Mouse (Mus musculus): Measurements from ENCODE around the gene Sh3gl2.

Gene Sh3gl2

DNA sequence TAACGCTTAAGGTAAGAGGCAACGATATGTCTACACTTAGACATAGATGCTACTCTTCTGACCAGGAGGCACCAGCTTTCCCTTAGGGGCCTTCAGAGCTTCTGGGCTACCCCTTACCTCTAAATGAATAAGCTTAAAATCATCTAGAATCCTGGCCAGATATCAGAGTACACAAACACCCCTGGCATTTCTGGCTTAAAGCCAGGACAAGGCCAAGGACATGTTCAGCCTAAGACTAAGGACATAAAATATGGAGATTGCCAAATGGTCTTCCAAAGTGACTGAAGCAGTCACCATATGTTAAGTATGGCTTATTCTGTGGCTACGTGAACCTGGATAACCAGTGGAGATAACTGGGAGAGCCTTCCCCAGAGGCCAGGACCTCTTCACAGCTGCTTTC is 211.5 kb downstream of the Sh3gl2 start:
- no peak for ATAC-seq (ENCODE audit: low TSS enrichment)

DNA sequence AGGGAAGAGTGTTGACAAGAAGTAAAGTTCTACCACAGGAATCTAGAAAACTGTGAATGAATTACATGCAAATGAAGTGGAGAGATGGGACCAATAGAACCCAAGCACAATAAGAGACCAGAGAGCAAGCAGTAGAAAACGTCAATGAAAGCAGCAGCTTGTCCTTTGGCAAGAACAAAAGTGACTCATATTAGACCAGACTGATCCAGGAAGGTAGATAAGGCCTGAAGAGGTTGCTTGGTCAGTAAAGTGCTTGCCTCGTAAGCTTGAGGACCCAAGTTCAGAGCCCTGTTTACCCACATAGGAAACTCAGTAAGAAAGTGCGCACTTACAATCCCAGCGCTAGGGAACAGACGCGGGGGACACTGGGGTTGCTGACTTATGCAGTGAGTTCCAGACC is 215.5 kb downstream of the Sh3gl2 start:
- ATAC-seq (ENCODE audit: low TSS enrichment): no peak

DNA sequence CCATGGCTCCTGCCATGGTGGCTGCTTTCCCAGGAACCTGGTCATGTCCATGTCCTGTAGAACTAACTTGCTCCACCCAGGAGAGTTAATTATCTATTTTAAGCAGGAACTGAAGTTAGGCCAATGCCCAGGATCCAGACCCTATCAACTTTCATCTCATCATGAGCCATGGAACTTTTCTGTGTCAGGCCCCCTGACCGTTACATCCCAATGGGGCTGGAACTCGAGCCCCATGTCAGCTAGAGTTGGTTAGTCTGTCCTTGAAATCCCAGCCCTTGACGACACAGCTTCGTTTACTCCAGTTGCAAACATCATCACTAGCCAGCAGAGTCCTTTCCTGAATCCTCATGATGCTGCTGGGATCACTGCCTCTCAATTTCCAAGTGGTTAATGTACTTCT is 221.3 kb downstream of the Sh3gl2 start:
- ATAC-seq (ENCODE audit: low TSS enrichment): no peak

DNA sequence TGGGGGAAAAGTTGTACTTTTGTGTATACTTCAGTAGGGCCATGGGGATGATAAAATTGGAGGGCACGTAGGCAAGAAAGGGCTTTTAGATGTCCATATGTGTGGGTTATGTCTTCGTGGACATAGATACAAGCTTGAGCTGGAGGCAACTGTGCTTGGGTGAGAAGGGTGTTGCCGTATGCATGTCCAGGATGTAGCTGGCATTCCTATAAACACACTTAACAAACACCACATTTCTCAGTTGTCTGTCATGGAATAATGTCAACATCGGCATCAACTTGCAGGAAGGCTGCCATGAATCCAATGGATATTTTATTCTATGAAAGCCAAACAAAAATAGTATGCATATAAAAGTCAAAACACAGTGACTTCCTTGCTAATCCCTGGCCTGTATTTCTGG is 227.9 kb downstream of the Sh3gl2 start:
- no peak for ATAC-seq (ENCODE audit: low TSS enrichment)

DNA sequence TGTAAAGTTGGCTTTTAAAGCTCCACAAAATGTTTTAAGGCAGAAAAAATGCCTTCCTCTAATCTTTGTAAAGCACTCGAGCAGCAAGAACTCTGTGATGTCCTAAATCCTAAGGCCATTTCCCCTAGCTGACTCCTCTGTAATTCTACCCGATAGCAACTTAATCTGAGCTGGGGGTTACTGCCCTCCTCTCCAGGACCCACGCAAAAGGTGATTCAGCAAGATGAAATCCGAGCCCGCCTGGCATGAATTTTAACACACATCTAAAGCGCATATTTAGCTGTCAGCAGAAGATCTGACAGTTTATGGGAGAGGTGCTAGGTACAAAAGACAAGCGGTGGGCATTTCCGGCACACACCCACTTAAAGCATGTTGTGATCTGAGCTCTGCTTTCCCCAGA is 229.8 kb downstream of the Sh3gl2 start:
- no peak for ATAC-seq (ENCODE audit: low TSS enrichment)

DNA sequence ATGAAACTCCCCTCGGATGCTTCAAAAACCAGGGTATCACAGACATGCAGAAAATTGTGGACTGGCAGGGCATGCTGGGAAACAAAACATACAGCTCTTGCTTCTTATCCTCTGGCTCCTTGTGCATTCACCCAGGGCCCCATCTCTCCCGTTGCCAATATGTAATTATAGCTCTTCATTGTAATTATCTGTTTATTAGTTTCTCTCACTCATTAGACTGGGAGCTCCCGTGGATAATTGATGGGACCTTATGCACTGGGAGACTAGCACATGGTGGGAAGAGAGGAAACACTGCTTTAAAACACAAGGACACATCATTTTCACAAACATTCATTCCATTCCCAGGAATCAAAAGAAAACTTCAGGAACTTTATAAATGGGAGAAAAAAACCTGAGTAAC is 233.9 kb downstream of the Sh3gl2 start:
- ATAC-seq (ENCODE audit: low TSS enrichment): no peak

DNA sequence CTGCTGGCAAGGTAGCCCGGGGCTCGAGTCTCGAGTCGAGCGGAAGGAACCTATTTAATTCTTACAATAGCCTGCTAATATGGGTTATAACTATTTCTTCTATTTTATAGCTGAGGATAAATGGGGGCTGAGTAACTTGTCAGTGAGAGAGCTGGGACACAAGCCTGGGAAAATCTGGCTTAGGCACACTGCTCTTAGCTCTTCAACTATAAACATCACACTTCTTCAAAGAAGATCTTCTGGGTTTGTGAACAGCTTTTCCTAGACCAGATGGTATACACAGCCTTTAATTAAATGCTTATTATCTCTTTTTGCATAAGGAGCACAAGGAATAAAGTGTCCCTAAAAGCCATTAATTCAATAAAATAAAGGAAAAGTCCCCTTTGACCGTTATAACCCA is 278.7 kb downstream of the Sh3gl2 start:
- 0 out of 2 replicates have a peak, but pooled peaks have one; percentile 60 for ATAC-seq (ENCODE audit: low TSS enrichment)

DNA sequence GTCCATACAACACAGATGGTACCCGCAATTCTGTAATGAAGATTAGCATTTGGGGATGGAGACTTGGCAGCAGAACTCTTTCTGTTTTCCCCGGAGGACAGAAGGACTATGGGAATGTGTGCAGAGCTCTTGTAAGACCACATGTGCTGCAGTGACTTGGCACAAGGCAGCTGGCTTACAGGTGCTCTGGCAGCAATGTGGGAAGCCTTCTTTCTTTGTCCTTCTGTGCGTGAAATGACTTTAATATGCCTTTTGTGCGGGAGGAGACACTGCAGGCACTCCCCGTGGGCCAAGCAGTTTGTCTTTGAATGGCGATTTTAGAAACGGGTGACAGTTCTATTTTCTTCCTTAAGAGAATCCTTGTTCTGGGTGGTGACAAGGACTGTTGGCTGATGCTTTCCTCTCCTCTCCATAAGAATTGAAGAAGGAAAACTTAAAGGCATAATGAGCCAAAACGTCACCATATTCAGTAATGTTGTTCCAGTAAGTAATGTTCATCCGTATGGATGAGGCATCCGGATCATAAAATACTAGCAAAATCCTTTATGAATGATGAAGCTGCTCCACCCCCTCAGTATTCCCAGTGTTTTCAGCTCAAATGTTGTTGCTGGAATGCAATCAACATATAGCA is 281.5 kb downstream of the Sh3gl2 start:
- peak; percentile 83 for ATAC-seq (ENCODE audit: low TSS enrichment)

DNA sequence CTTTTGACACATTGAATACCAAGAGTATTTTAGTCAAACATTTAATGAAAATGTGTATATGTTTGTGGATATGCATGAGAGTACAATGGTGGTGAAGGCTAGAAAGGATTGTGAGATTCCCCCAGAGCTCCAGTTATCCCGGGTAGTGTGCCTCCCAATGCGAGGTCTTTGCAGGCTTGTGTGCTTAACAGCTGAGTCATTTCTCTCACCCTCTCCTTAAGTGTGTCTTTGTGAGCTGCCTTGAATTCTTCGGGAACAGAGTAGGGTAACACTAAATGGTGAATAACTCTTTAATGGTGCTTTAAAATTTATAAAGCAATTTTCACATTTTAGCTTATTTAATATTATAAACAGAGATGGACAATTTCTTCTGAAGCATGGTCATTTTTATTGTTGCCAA is 300.8 kb downstream of the Sh3gl2 start:
- no peak for ATAC-seq (ENCODE audit: low TSS enrichment)

DNA sequence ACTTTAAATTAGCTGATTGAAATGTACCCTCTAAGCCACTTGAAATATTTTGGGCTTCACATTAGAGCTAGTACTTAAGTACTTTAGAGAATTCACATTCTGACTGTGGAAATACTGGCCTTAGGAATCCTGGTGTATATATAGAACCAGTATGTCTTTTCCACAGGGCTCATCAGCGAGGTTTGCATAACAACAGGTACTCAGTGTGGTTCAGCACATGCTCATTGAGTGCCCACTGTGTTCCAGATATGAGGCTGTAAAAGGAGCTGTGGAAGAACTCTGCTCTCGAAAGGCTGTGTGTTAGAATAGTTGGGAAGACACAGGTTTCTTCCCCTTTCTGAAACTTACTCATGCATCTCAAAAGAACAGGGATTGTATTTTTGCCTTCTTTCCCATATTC is 302.1 kb downstream of the Sh3gl2 start:
- ATAC-seq (ENCODE audit: low TSS enrichment): no peak

DNA sequence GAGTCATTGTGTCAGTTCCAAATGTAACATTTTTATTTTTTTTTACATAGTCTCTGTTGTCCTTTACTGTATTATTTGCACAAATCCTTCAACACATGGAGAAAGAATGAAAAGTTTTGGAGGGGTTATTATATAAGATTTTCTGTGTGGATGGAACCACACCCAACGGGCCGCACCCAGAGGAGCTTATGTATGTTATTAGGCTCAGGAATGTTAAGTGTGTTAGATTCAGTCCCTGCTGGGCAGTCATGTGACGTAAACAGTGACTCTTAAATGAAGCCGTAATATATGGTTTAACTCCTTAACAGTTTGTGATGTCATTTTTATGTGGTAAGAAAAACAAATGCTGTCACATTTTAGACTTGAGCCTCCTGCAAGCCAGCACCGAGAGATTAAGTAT is 302.6 kb downstream of the Sh3gl2 start:
- ATAC-seq (ENCODE audit: low TSS enrichment): no peak

DNA sequence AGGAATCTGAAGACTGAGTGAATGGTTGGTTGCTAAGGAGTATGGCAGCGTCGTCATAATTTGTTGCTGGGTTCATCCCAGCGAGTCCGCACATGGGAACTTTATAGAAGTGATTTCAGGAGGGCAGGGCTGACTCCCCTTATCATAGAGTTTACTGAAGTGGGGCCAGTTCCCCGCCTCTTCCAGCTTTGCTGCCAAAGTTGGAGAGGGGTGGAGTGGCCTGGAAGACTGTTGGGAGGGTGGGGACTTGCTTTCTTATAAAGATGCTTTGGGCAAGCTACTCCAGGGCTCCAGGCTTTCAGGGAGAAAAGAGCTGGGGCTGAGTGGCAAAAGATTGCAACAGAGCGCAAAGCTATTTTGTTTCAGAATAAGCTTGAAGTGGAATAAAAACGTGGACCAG is 308.4 kb downstream of the Sh3gl2 start:
- no peak for ATAC-seq (ENCODE audit: low TSS enrichment)

DNA sequence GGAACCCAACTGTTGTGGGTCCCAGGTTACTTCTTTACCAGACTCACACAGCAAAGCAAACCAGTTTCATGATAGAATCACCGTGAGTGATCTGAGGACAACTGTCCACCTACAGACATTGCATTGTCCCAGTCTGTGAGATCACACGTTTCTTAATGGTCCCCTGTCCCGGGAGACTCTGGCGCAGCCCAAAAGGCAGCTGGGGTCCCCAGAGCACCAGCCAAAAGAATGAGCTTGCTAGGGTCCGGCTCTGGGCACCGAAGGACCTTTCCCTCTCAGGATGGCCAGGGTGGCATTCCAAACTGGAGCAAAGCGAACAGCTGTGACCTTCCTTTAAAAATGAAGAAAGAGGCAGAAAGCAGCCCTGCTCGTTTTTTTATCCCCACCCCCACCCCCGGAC is 308.9 kb downstream of the Sh3gl2 start, which contains the start of gene Adamtsl1:
Gene Adamtsl1, plus strand, starts transcription at position 381 of the 400 bp plus-strand sequence.
- peak; percentile 32; the same call in 1 of the 2 replicates for ATAC-seq (ENCODE audit: low TSS enrichment)

DNA sequence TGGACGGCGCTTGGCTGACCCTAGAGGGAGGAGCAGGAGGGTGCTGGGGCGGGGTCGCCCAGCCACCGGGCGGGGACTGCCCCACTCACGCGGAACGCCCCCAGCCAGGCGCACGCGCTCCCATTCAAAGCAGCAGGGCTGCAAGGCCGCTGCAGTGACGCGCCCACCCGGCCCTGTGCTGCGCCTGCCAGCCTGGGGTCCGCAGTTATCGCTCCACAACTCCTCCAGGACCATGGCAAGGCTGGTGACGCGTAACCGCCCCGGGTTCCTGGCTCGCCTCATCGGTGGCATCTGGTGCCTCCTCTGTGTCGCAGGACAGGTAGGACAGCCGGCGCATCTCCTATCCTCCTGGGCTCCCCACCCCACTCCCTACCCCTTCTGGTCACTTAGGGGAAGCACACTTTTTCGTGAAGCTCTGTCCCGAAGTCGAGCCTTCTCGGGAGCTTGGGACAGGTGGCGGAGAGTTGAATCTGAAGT is 309.3 kb downstream of the Sh3gl2 start:
- peak; percentile 83 for ATAC-seq (ENCODE audit: low TSS enrichment)

DNA sequence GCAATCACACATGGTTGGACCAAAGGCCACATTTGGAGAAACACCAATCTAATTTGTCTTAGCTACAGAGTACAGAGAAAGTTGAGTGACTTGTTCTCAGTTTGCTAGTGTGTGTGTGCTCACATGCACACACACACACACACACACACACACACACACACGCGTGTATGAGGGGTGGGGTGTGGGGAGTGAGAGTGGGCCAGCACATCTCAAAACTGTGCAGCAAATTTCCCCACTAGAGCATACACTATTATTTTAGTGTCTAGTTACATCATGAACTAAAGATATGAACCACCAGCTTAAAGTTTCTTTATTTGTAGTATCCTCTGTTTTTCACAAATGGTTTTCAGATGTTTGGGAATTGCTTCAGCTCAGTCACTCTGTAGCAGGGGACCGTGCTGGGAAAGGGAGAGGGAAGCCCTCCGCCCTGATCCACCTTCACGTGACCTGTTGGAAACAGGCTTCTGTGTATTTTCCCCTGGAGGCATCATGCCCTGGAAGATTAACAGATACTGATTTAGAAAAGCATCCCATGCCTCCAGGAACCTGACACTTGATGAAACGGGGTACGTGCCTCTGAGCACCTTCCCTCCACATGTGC is 322.1 kb downstream of the Sh3gl2 start:
- no peak for ATAC-seq (ENCODE audit: low TSS enrichment)

DNA sequence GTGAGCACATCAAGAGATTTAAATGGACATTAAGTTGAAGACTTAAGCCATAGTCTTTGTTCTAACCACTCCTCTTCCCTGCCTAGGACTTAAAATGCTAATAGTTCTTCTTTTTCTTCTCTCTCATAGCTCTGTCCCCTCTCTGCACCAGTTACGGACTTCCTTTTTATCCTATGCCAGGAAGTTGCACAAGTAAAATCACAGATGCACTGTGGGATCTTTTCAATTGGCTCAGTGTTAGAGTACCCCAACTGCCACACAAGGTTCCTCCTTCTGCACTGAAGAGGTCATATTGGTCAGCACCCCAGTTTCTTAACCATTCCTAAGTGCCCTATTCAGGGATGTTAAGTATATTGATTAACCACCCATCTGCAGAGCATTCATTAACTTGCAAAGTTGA is 324.9 kb downstream of the Sh3gl2 start:
- no peak for ATAC-seq (ENCODE audit: low TSS enrichment)

DNA sequence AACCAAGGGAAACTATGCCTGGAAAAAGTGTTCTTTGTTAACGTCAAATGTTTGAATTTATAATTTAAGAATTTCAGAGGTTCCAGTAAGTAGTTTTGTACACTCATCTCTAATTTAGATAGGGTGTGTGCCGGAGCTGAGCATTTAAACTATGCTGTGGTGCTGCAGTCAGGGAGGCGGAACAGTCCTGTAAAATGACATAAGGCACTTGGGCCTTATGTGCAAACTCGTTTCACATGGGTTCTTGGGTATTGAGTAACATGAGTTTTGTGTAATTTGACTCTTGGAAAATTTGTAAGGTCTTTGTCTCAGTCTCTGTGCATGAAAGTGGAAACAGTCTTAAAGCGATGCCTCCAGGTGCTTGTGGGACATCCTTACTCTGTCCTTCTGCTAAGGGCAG is 334.8 kb downstream of the Sh3gl2 start:
- no peak for ATAC-seq (ENCODE audit: low TSS enrichment)

DNA sequence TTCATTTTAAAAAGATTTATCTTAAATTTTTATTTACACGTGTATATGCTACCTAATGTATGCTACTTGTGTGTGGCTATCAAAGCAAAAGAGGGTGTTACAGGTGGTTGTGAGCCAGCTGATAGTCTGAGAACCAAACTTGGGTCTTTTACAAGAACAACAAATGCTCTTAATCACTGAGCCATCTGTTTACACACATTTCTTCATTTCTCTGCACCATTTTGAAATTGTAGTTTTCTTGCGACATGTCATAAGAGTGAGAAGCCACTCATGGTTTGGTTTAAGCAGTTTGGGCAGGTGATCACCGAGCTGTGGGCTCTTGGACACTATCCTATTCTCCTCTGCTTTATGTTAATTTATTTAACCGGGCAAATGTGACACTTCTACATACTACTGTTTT is 338.3 kb downstream of the Sh3gl2 start:
- ATAC-seq (ENCODE audit: low TSS enrichment): no peak

DNA sequence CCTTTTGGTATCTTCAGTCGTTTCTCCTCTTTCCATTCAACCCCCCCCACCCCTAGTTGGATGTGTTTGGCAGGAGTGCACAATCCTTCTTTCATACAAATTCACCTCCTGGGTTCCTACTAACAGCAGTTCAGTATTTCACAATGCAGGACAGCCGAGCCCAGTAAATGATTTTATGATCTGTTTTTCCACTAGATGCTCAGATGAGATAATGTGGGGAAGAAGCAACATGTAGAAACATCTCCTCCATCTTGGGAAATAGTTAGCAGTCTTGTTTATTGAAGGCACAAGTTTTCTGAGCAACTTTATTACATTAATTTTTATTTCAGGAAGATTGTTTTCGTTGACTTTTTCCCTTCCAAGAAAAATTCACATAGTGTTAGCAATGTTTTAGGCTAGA is 349.8 kb downstream of the Sh3gl2 start:
- ATAC-seq (ENCODE audit: low TSS enrichment): no peak

DNA sequence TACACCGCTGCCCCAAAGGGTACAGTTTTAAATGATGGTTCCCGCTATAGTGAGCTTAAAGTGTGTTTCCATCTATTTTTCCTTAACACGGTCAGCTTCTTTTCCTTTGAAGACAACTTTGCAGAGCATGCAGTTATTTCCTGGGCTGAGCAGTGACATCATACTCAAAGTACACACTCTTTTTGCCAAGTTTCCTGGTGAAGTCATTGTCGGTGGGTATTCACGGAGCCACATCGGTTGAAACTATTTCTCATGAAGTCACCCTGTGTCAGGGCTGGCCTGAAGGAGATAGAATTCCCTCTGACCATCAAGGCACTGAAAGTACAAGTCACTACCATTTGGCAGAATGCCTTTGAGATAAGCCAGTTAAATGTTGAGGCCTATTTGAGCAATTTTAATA is 354.8 kb downstream of the Sh3gl2 start:
- no peak for ATAC-seq (ENCODE audit: low TSS enrichment)

DNA sequence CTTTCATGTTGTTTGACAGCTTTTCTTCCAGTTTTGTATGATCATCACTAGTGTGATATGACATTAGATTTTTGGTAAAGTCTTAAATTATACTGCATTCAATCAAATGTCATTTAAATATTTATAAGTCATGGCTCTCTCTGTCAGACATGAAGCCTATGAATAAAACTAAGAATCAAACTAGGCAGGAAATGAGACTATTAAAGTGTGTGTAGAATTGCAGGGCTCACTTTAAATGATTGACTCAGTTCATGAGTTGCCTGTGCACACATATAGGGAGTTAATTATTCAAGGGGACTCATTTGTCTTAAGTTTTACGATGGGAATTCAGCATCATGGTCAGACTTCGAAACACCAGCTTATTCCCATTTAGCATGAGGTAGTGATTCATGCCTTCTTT is 380.5 kb downstream of the Sh3gl2 start:
- ATAC-seq (ENCODE audit: low TSS enrichment): no peak

DNA sequence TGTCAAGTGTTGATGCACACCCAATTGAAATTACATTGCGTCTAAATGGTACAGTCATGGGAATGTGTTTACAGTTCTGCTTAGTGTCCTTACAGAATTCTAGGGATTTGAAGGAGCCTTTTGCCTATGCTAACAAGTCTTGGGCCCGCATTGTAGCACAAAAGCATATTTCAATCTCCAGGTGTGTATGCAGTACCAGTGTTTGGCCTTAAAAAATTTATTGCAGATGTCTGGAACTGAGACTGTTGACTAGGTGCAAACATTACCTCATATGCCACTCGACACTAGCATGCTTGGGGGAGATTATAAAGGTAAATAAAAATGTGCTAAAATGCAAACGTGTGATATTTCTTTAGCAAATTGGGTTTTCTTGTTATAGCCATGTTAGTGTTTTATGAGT is 384.0 kb downstream of the Sh3gl2 start:
- ATAC-seq (ENCODE audit: low TSS enrichment): no peak

DNA sequence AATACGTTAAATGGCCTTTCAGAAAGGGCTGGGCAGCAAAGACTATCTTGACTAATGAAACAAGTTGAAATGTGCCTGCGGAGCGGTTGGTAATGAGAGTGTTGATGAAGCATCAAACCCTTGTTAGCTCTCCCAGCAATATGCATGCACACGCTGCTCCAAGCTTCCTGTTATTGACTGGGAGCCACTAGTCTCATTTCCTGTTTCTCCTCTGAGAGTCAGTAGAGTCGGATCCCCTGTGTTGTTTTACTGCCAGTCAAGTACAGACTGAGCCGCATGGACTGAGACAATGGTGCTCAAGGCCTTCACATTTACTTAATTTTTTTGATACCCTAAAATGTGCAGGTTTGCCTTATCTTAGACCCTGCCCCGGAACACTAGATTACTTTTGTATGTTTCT is 386.1 kb downstream of the Sh3gl2 start:
- no peak for ATAC-seq (ENCODE audit: low TSS enrichment)

DNA sequence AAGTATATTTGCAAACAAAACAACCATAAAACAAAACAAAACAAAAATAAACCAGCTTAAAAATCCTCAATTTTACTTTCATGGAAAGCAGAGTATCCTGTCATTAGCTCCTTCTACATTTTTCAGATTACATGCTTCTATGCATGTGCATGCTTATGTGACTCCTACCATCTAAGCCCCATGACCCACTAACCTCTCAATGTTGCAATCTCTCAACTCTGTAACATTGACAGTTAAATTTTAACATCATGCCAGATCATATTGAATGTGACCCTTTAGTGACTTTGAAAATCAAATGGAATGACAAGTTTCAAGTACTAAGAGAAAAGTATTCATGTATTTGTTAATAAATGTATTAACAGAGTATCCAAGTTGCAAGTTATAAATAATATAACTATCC is 389.2 kb downstream of the Sh3gl2 start:
- ATAC-seq (ENCODE audit: low TSS enrichment): no peak

Data from frontal cortex, adult (tissue).